Mouse (Mus musculus) adrenal gland, adult 2 months (tissue): Measurements from ENCODE around the gene Git1. TPM values are rescaled to one million over a fixed set of nuclear protein-coding genes. Genes with fewer than 3 reads are reported as not detected.

Experiments
- DNase-seq: peaks from one replicate; pipeline ENCODE4 v3.0.0; 2021
- polyA plus RNA-seq: library from polyadenylated mRNA; depleted of rRNA; stranded (reverse); fragments of >200 nt; gene quantifications from 2 replicates; pipeline ENCODE4 v1.2.3, GENCODE M21; 2012
- total RNA-seq, 2 experiments: library from RNA; stranded (reverse); gene quantifications; 2 replicates each; pipeline ENCODE4 v1.2.3; 2021

The Git1 gene
- total and polyA plus RNA-seq, 3 experiments: 42.1 to 72.1 (median 48.8) TPM

- DNase-seq: no peak
These were observed 9.1 kb downstream of the Git1 start for GRCm38 (mm10) chr11:77502481-77502880.

GRCm38 (mm10) chr11:77503511-77503910 lies 10.1 kb downstream of the Git1 start:
- DNase-seq: no peak

GRCm38 (mm10) chr11:77504377-77504776 lies 11.0 kb downstream of the Git1 start:
- no peak for DNase-seq

GRCm38 (mm10) chr11:77505291-77505980 lies 12.1 kb downstream of the Git1 start:
- no peak for DNase-seq

DNA sequence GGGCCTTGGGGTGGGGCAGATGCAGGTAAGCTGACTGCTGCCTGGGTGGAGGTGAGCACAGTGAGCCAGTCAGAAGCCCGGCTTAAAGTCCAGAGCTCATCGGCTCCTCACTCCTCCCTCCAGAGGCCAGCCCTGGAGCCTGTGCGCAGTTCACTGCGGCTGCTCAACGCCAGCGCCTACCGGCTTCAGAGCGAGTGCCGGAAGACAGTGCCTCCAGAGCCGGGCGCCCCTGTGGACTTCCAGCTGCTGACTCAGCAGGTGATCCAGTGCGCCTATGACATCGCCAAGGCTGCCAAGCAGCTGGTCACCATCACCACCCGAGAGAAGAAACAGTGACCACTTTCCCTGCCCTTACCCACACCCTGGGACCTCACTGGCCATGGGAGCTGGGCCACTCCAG lies 12.9 kb downstream of the Git1 start:
- DNase-seq: no peak

GRCm38 (mm10) chr11:77506941-77507340 lies 13.6 kb downstream of the Git1 start:
- DNase-seq: no peak

DNA sequence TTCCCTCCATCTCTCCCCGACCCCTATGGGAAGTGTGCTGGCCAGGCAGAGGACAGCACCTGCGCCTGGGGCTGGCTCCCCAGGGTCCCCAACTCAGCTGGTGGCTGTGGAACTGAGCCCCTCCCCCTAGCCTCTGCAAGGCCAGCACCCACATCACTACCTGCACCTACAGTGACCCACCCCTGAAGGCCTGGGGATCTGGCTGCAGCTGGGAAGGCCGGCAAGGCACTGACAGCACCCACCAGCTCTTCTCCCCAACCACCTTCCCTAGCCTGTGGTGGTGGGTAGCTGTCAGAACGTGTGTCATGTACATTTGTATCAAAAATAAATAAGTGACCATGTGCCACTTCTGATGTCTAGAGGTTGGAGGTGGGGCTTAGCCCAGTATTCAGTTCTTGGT lies 14.1 kb downstream of the Git1 start:
- no peak for DNase-seq

GRCm38 (mm10) chr11:77508068-77509021 lies 15.0 kb downstream of the Git1 start:
- peak; percentile 89 for DNase-seq

DNA sequence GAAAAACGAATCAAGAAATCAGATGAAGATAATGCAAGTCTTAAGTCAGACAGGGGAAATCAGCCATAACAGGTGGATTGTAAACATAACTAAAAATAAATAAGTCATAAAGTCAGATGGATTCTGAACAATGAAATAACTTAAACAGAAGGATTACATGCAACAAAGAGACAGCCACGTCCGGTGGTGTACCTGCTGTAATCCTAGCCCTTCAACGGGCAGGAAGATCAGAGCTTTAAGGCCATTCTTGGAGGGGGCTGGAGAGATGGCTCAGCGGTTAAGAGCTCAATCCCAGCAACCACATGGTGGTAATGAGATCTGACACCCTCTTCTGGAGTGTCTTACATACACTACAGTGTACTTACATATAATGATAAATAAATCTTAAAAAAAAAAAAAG lies 18.0 kb downstream of the Git1 start:
- DNase-seq: no peak

DNA sequence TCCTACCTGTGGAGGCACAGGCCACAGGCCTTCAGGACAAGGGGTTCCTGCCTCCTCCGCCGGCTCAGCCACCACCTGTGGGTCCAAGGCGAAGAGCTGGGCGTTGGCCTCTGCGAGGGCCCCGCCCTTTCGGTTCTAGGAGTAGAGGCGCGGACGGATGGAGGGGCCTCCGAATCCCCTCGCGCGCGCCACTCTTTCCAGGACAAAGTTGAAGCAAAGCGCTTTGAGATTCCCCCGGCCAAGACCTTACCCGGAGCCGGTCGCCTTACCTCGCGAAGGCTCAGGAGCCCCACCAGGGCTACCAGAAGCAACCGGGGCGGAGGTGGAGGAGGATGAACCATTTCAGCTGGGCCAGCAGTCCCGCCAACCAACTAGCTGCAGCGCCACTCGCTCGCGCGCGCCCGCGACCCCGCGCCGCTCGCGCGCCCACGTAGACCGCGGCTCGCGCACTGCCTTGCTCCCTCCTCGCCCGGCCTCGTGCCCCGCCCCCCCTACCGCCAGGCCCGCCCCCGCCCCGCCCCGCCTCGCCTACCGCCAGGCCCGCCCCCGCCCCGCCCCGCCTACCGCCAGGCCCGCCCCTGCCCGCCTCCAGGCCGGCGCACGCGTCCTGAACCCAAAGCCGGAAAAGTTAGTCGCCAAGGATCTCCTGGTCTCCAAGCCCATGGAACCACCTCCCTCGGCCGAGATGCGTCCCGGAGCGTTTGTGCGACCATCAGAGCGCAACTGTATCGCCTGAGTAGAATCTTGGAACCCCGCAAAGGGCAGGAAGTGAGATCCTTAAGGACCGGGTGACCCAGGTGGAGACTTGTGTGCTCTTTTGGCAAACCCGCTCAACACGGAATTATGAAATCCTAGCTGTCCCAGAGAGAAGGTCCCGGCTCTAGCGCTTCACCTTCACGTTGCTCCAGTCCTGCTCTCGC lies 19.8 kb downstream of the Git1 start:
- DNase-seq: peak; percentile 93

- peak; percentile 54 for DNase-seq
These were observed 20.4 kb downstream of the Git1 start for GRCm38 (mm10) chr11:77513811-77514170.

DNA sequence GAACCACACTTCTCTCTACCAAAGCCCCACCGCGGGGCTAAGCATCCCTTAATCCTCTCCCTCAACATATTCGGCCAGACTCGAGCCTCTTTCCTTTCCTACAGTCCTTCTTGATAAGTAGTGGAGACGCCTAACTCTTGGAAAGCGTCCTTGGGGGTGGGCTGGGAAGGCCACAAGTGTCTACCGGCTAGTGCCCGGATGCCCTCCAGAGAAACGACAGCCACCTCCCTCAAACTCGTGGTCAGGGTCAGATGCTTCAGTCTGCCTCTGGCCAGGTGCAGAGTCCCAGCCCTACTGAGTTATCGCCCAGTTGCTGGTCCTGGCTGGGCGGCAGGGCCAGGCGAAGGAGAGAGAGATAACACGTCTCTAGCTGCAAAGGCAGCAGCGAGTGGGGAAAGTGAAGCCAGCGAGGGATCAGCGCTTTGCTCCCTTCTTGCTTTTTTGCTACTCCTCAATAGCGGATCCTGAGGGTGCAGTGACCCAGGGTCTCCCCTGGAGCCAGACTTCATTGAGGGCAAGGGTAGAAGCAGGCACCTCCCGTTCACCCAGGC lies 21.0 kb downstream of the Git1 start:
- DNase-seq: no peak

DNA sequence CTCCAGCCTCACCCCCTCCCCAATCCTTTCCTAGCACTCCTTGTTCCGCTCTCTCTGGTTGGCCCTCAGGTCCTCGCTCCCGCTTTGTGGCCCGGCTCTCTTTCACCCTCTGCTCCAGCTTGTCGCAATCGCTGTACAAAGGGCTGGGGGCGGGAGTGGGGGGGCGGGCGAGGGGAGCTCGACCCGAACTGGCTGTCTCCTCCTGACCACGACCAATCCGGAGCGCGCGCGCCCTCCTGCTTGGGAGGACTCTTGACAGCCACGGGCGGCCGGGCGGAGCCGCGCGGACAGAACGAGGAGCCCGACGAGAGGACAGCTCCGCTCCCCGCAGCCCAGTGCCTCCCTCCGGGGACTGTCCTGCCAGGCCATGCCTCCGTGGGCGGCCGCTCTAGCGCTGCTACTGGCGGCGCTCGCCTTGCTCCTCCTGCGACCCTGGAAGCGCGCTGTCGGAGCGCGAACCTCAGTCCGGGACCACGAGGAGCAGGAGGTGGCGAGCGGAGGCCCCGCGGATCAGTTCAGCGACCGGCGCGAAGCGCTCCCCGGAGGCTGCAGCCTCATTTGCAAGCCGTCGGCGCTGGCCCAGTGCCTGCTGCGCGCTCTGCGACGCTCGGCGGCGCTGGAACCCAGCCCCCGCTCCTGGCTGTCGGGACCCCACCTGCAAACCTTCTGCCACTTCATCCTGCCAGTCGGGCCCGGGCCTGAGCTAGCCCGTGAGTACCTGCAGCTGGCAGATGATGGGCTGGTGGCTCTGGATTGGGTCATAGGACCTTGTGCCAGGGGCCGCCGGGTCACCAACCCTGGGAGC lies 21.7 kb downstream of the Git1 start, which contains the start of gene Abhd15:
Gene Abhd15 (plus strand): TSS at position 290 of the 805 bp plus-strand sequence.
- peak; percentile 96 for DNase-seq

GRCm38 (mm10) chr11:77515637-77516552 lies 22.5 kb downstream of the Git1 start, which contains the start of gene Trp53i13:
TSS of gene Trp53i13 (minus strand) at chr11:77515980.
- no peak for DNase-seq

DNA sequence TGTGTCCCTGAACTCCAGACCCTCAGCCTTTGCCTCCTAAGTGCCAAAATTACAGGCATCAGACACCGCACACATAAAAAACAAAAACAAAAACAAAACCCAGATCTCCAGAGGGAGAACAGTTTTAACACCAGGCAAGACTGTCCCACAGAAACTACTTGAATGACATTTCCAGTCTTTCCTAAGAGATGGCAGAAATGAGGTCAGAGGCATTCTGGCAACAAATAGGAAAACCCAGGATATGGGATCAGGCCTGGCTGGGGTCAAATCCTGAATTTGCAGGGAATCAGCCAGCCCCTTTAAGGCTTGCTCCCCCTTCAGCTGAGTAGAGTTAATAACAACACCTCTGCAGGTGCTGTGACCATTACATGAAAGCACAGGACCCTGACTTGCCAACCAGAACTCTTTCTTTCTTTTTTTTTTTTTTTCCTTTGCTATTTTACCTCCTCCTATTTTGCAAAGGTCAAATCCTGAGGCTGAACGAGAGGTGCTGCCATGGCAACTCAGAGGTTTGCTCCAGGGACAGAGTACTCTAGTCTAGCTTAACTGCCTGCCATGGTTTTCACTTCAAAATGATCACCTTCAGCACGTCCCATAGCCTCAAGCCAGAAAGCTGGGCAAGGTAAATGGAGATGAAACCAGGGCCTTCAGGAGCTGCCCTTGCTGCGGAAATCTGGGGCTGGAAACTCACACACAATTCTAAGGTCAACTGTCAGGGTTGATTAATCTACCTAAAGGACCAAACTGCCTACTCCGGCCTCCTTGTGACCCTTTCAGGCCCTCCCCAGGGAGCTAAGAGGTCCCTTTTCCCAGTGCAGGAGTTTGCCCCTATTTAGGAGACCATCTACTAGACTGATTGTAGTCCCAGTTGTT lies 23.4 kb downstream of the Git1 start:
- DNase-seq: no peak

GRCm38 (mm10) chr11:77518051-77518798 lies 24.9 kb downstream of the Git1 start:
- peak; percentile 60 for DNase-seq

- no peak for DNase-seq
These were observed 25.7 kb downstream of the Git1 start, which contains the start of gene Gm10392 for GRCm38 (mm10) chr11:77519043-77519442. TSS of gene Gm10392 (minus strand) at chr11:77519198.
